Mouse (Mus musculus) hindbrain, embryonic 12.5 days (tissue): ENCODE measurements at regions not wholly inside any gene's neighbourhood (a gene's known extent, or its start where the extent isn't known, plus 50 kb on each side); places are given as distances from the start of the nearest gene placed in this dataset.

Experiments
- ATAC-seq: fragments of 200-750 bp; cut with Nextera tagmentation; 2 replicates; pipeline ENCODE4 v1.8.0; 2017; ENCODE audit warnings: moderate TSS enrichment; ENCODE audit not compliant: low FRiP score
- H3K27ac ChIP-seq: fragments of 300-500 bp; sonication (generic); 2 replicates; pipeline ENCODE4 v1.5.1; 2016; ENCODE audit warnings: mild to moderate bottlenecking
- H3K27me3 ChIP-seq: fragments of 300-500 bp; sonication (generic); 2 replicates; pipeline ENCODE4 v1.6.1; 2016; ENCODE audit warnings: mild to moderate bottlenecking
- H3K36me3 ChIP-seq: fragments of 300-500 bp; sonication (generic); 2 replicates; pipeline ENCODE4 v1.6.1; 2016; ENCODE audit warnings: mild to moderate bottlenecking
- H3K4me1 ChIP-seq: fragments of 300-500 bp; sonication (generic); 2 replicates; pipeline ENCODE4 v1.6.1; 2016
- H3K4me2 ChIP-seq: fragments of 300-500 bp; sonication (generic); replicated peaks from 2 replicates; pipeline ENCODE4 v1.6.1; 2016; ENCODE audit warnings: mild to moderate bottlenecking
- H3K4me3 ChIP-seq: fragments of 300-500 bp; sonication (generic); 2 replicates; pipeline ENCODE4 v1.5.1; 2016; ENCODE audit warnings: mild to moderate bottlenecking
- H3K9ac ChIP-seq: fragments of 300-500 bp; sonication (generic); 2 replicates; pipeline ENCODE4 v1.6.1; 2016; ENCODE audit warnings: mild to moderate bottlenecking, moderate library complexity
- H3K9me3 ChIP-seq: fragments of 300-500 bp; sonication (generic); replicated peaks from 2 replicates; pipeline ENCODE4 v1.6.1; 2016; ENCODE audit warnings: mild to moderate bottlenecking
- WGBS: fragments of 180-500 bp; shearing (Covaris S2); methylation state at CpG from one replicate; pipeline ENCODE4 v1.1.7; 2016; 5-methylcytosine and 5-hydroxymethylcytosine counted together

DNA sequence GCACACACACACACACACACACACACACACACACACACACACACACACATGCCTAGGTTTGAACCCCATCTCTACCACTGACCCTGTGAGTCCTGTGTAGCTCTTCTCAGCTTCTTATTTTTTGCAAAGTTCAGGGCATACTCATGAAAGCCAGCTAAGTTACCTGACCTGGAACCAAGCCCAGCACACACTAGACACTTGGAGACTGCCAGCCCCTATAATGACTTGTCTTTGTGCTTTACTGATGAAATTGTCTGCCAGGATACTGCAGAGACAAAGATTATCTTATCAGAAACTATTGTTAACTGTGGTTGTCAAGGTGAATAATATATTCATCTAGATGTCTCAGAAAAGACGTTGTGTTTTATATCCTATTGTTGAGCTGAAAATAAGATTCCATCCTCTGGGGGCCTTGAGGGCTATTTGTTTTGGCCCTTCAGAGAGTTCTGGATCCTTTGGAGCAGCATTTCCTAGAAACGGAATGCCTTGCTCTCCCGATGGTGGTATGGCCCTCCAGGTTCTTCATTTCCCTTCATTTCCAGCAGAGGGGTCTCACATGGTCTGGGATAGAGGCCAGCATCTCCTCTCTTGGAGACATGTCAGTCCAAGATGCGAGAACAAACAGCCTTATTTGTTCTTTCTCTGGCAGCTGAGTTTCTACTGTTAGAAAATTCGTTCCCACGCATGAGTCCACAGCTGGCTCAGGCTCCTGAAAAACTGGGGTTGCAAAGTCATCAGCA lies 402.6 kb downstream of the Tns1 start:
- WGBS: 82% methylated on average over 6 of the region's 6 CpGs
- H3K27me3 ChIP-seq: no peaks in the 10 kb centered on the region

DNA sequence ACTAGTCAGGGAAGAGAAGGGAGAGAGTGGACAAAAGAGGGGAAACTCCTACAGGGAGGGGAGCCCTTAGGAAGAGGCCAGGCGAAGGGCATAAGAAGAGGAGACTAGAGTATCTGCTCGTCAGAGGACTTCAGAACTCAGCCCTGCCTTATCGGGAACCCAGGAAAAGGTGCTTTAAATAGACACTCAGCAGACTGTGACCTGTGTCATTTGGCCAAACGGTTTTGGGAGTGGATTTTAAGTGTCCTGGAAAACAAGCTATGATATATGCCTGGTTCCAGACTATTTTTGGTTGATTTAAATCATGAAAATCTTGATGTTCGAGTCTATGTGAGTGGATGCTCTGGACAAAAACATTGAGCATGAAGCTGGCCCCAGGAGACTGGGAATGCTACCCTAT lies 405.8 kb downstream of the Tns1 start:
- H3K4me3 ChIP-seq: no peak overlapping the region
- H3K27ac ChIP-seq: no peak overlapping the region
- no peak for ATAC-seq
- H3K27me3 ChIP-seq: no peaks in the 10 kb centered on the region
- H3K4me2 ChIP-seq: no peak overlapping the region
- no peaks in the 10 kb centered on the region for H3K9me3 ChIP-seq
- 84% methylated on average over 5 of the region's 5 CpGs for WGBS
- no peaks in the 10 kb centered on the region for H3K36me3 ChIP-seq
- no peak overlapping the region for H3K9ac ChIP-seq
- H3K4me1 ChIP-seq: no peaks in the 10 kb centered on the region

More for the DNA sequence above, 402.6 kb downstream of the Tns1 start:
- Histone ChIP-seq H3K4me2 (no peak overlapping the region), H3K27ac (no peak overlapping the region), H3K4me1 (no peaks in the 10 kb centered on the region), H3K36me3 (no peaks in the 10 kb centered on the region), H3K9me3 (no peaks in the 10 kb centered on the region), H3K9ac (no peak overlapping the region), H3K4me3 (no peak overlapping the region)
- ATAC-seq: no peak

DNA sequence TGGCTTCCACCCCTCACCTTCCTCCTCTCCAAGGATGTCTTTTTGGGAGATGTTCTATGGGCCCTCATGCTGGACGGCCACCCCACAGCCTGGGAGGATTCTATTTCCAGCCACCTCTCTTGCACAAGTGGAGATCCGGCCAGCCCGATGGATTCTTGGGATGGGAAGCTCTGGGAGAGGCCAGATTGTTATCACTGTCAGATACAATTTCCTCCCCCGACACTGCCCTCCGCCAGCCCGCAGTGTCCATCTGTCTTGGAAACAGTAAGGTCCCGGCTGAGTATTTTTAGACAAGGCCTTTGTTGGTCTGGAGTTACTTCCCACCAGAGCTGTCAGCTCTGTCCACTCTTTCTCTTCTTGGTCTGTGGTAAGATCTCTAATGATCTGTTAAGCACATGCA lies 406.8 kb downstream of the Tns1 start:
- H3K27ac ChIP-seq: no peak overlapping the region
- ATAC-seq: no peak
- no peaks in the 10 kb centered on the region for H3K4me1 ChIP-seq
- H3K9ac ChIP-seq: no peak overlapping the region
- no peaks in the 10 kb centered on the region for H3K9me3 ChIP-seq
- H3K27me3 ChIP-seq: no peaks in the 10 kb centered on the region
- no peaks in the 10 kb centered on the region for H3K36me3 ChIP-seq
- H3K4me2 ChIP-seq: no peak overlapping the region
- 72% methylated on average over 7 of the region's 7 CpGs for WGBS
- H3K4me3 ChIP-seq: no peak overlapping the region

DNA sequence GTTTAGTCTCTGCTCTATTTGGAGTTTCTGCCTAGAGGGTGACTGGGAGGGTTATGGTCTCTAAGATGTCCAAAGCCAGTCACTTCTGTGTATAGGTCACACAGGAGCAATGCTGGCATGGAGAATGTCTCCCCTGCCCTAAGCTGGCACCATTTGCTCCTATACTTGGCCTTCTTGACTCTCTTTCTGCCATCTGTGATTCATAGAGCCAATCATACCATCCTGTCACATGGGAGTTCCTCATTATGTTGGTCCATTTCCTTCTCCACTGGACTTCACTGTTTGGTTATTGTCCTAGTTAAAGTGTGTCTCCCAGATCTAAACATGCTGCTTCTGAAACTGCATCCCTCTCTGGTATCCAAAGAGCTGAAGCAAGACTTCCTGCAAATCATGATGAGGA lies 407.3 kb downstream of the Tns1 start:
- Histone ChIP-seq H3K27ac (no peak overlapping the region), H3K4me3 (no peak overlapping the region), H3K4me2 (no peak overlapping the region), H3K9ac (no peak overlapping the region), H3K4me1 (no peaks in the 10 kb centered on the region), H3K27me3 (no peaks in the 10 kb centered on the region), H3K9me3 (no peaks in the 10 kb centered on the region), H3K36me3 (no peaks in the 10 kb centered on the region)
- ATAC-seq: no peak

DNA sequence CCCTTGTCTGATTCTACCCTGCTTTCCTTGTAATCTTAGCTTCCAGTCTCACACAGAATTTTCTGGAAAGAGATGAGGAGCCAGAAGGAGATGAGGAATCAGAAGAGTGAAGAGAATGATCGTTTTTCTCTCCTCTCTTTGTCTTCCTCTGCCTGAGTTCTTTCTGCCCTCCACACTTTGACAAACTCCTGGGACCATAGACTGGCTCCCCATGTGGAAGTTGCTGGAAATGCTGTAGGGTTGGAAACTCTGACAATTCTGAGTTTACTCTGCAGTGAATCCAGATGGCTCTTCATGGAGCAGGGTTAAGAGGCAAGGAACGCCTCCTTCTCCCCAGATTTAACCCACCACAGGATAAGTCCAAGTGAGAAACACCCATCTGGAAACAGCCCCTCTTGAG lies 408.7 kb downstream of the Tns1 start:
- Histone ChIP-seq H3K9ac (no peak overlapping the region), H3K36me3 (no peaks in the 10 kb centered on the region), H3K27ac (no peak overlapping the region), H3K4me1 (no peaks in the 10 kb centered on the region), H3K4me3 (no peak overlapping the region), H3K9me3 (no peaks in the 10 kb centered on the region), H3K4me2 (no peak overlapping the region), H3K27me3 (no peaks in the 10 kb centered on the region)
- 73% methylated on average over 2 of the region's 2 CpGs for WGBS
- no peak for ATAC-seq

DNA sequence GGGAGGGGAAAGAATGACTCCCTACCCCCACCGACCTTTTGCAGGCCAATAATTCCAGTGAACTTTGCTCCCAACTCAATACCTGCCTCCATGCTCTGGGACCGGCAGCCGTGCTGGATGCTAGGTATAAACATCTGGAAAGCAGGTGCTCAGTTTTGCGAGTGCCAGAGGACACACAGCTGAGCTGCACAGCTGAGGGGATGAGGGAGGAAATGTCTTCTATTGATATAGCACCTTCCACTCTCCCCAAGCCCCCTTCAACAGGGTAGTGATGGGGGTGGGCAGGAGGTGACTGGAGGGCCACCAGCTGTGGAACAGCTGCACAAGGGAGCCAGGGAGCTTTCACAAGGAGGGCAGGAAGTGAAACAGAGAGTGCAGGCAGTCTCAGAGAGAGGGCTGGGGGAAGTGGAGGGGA lies 421.8 kb downstream of the Tns1 start:
- no peaks in the 10 kb centered on the region for H3K36me3 ChIP-seq
- no peaks in the 10 kb centered on the region for H3K27me3 ChIP-seq
- H3K9me3 ChIP-seq: no peaks in the 10 kb centered on the region
- ATAC-seq: no peak
- no peak overlapping the region for H3K4me3 ChIP-seq
- no peaks in the 10 kb centered on the region for H3K4me1 ChIP-seq
- no peak overlapping the region for H3K4me2 ChIP-seq
- H3K9ac ChIP-seq: no peak overlapping the region
- H3K27ac ChIP-seq: no peak overlapping the region
- WGBS: 56% methylated on average over 4 of the region's 4 CpGs

DNA sequence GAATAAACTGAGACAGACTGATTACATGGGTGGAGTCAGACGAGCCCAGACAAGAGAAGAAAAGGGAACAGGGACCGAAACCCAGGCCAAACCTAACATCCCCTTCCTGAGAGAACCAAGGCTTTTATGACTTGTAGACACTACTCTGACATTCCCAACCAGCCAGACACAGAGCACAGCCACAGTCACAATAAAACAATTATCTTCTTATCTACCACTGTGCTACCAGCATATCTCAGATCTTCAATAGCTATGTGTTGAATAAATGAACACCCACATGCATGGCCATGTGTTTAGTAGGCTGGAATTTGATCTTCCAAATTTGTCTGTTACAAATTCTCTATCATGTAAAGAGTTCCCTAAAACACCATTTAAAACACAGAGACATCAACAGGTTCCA lies 430.7 kb downstream of the Tns1 start:
- H3K27me3 ChIP-seq: no peaks in the 10 kb centered on the region; the same call in 1 of the 2 replicates
- H3K9ac ChIP-seq: no peak overlapping the region
- 74% methylated on average over 2 of the region's 2 CpGs for WGBS
- no peaks in the 10 kb centered on the region for H3K36me3 ChIP-seq
- ATAC-seq: no peak
- H3K4me2 ChIP-seq: no peak overlapping the region
- H3K4me1 ChIP-seq: no peaks in the 10 kb centered on the region
- H3K4me3 ChIP-seq: no peak overlapping the region
- no peaks in the 10 kb centered on the region for H3K9me3 ChIP-seq
- H3K27ac ChIP-seq: no peak overlapping the region

DNA sequence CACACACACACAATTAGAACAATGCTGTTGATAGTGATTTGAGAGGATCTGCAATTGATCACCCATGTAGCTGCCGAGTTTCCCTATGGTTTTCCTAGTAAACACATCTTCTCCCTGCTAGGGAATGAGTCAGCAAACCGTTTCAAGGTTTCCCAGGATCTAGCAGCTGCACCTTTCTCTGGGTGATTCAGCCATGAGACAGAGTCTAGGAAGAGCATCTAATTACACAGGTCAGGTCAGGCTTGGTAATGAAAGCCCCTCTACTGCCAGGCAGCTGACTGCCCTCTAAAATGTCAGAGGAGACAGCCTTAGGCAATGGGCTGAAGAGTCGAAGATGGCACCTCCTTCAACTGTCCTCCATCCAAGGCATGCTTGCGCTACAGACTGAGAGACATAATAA lies 438.5 kb downstream of the Tns1 start:
- no peak overlapping the region for H3K4me3 ChIP-seq
- no peaks in the 10 kb centered on the region for H3K4me1 ChIP-seq
- ATAC-seq: no peak
- no peak overlapping the region for H3K9ac ChIP-seq
- no peaks in the 10 kb centered on the region for H3K27me3 ChIP-seq
- no peak overlapping the region for H3K4me2 ChIP-seq
- no peaks in the 10 kb centered on the region for H3K36me3 ChIP-seq
- no peak overlapping the region for H3K27ac ChIP-seq
- no peaks in the 10 kb centered on the region for H3K9me3 ChIP-seq
- WGBS: 71% methylated on average over 4 of the region's 4 CpGs

DNA sequence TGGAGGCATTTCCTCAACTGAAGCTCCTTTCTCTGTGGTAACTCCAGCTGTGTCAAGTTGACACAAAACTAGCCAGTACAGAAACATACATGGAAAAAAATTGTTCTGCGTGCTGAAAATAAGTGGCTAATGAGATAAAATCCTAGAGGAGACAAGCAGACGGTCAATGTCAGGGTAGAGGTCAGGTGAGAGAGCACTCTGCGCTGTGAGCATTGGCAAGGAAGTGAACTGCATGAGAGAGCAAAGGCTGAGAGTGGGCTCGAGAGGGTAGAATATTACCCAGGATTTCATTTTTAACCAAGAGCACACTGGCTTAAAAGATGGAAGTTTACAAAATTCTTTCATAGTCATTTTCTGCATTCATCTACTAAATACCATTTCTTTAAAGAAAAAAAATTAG lies 439.2 kb downstream of the Tns1 start:
- no peaks in the 10 kb centered on the region for H3K36me3 ChIP-seq
- 84% methylated on average over 4 of the region's 4 CpGs for WGBS
- no peak overlapping the region for H3K27ac ChIP-seq
- no peaks in the 10 kb centered on the region for H3K4me1 ChIP-seq
- H3K27me3 ChIP-seq: no peaks in the 10 kb centered on the region
- no peak overlapping the region for H3K4me3 ChIP-seq
- H3K9ac ChIP-seq: no peak overlapping the region
- ATAC-seq: no peak
- no peak overlapping the region for H3K4me2 ChIP-seq
- H3K9me3 ChIP-seq: no peaks in the 10 kb centered on the region

DNA sequence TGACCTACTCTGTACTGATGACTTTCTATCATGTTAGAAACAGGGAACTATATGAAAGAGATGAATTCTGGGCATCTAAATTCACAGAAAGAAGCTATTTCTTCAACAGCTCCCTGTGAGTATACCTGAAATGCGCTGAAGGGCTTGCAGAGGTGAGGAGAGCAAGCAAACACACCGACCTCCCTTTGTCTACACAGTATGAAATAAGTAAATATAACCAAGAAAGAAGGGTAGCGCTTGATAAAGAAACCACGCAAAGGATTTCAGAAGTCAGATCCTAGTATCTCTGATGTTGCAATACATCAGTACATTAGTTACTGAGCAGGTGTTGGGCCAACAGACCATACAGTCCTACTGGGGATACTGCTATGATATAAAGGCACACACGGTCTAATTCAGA lies 440.1 kb downstream of the Tns1 start:
- no peak for ATAC-seq
- no peaks in the 10 kb centered on the region for H3K4me1 ChIP-seq
- no peak overlapping the region for H3K27ac ChIP-seq
- H3K27me3 ChIP-seq: no peaks in the 10 kb centered on the region
- no peaks in the 10 kb centered on the region for H3K36me3 ChIP-seq
- H3K9ac ChIP-seq: no peak overlapping the region
- H3K4me3 ChIP-seq: no peak overlapping the region
- 91% methylated on average over 5 of the region's 5 CpGs for WGBS
- no peaks in the 10 kb centered on the region for H3K9me3 ChIP-seq
- no peak overlapping the region for H3K4me2 ChIP-seq

DNA sequence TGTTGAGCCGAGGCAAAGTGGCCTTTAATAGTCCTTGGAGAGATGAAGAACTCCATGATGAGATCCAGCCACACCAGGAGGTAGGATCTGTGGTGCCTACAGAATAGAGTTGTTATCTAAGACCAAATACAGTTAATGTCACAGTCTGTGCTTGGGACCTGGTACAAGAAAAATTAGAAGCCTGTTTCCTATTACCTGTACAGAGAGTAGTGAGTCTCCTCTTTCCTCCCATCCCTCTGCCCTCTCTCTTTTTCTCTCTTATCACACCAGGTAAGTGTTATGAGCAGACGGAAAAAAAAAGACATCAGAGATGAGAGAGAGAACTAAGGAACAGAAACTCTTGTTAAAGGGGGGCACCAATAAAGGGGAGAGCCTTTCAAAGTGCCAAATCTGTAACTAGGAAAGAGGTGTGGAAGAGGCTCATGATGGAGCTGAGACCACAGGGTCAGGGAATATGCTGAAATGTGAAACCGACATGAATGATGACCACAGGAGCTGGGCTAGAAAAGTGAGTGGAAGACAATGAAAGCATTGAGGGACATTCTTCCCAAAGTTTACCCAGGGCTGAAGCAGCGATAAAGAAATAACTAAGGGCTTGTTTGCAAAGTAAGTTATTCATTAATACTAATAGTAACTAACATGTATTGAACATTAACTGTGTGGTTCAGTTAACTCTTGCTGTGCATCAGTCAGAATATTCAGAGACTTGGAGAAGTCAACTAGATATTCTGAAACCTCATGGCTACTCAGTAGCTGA lies 440.9 kb downstream of the Tns1 start:
- Histone ChIP-seq H3K36me3 (no peaks in the 10 kb centered on the region), H3K27me3 (no peaks in the 10 kb centered on the region), H3K9me3 (no peaks in the 10 kb centered on the region), H3K4me2 (no peak overlapping the region), H3K27ac (no peak overlapping the region), H3K9ac (no peak overlapping the region), H3K4me1 (no peaks in the 10 kb centered on the region), H3K4me3 (no peak overlapping the region)
- no peak for ATAC-seq
- 52% methylated on average over 4 of the region's 4 CpGs for WGBS

DNA sequence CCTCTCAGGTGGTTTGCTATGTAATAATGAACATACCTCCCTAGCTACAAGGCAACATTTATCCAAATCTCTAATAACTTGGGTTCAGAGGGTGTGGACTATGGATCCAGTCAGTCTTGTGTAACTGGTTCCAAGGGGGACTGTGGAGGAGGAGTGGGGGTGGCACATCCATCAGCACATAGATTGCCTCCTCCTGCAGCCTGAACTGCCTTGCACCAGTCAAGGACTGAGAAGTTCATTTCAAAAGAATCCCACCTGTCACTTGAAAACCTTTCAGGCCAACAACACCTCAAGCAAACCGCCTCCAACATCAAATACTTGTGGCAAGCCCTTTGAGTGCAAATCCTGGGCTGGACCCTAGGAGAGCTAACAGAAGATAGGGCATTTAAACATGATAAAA lies 442.6 kb downstream of the Tns1 start:
- Histone ChIP-seq H3K9ac (no peak overlapping the region), H3K4me1 (no peaks in the 10 kb centered on the region), H3K27me3 (no peaks in the 10 kb centered on the region), H3K9me3 (no peaks in the 10 kb centered on the region), H3K36me3 (no peaks in the 10 kb centered on the region), H3K4me3 (no peak overlapping the region), H3K4me2 (no peak overlapping the region), H3K27ac (no peak overlapping the region)
- 81% methylated on average over 1 of the region's 1 CpGs for WGBS
- no peak for ATAC-seq

DNA sequence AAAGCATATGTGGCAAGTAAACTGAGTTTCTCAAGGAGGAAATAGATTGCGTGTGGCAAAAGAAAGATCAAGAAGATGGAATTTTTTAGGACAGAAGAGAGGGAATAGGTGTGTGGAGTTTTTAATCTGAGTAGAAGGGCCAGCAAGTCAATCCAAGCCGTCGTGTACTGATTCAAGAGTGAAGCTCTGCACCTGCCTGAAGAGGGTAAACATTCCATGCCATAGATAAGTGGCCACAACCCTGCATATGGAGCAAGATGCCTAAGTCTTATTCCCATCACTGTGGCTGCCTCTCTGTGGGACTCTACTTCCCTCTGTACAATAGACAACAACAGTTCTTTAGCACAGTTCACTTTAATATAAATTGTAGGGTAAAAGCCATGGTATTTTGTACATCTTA lies 443.4 kb downstream of the Tns1 start:
- no peaks in the 10 kb centered on the region for H3K27me3 ChIP-seq
- no peak overlapping the region for H3K27ac ChIP-seq
- ATAC-seq: no peak
- H3K9ac ChIP-seq: no peak overlapping the region
- H3K4me3 ChIP-seq: no peak overlapping the region
- no peak overlapping the region for H3K4me2 ChIP-seq
- no peaks in the 10 kb centered on the region for H3K4me1 ChIP-seq
- 94% methylated on average over 3 of the region's 3 CpGs for WGBS
- no peaks in the 10 kb centered on the region for H3K9me3 ChIP-seq
- H3K36me3 ChIP-seq: no peaks in the 10 kb centered on the region
